Mouse (Mus musculus): Measurements from ENCODE around the gene Tuba1c. TPM values are rescaled to one million over a fixed set of nuclear protein-coding genes. Genes with fewer than 3 reads are reported as not detected.

The Tuba1c gene
- total RNA-seq, 2 experiments from 2014 or later = 255 to 292 TPM

DNA sequence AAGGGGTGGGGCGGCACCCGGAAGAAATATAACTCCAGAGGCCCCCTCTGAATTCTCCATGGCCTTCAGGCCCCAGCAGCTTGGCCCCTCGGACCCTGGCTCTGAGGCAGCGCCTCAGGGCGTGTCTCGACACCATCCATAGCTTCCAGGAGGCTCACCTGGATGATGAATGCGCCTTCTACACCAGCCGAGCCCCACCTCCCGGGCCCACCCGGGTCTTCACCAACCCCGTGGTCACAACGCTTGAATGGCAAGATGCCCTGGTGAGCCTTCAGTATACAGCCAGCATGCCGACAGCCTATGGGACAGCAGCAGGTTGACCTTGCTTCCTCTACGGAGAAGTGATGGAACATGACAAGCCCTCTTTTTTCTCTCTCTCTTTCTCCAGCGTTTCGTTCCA is 53.1 kb downstream of the Tuba1c start:
- DNase-seq (ENCODE audit: extremely low spot score in 1 of 2, low spot score in 2 of 2) = no peak
- intact Hi-C loops (cut with DNase I) = no loop called here

DNA sequence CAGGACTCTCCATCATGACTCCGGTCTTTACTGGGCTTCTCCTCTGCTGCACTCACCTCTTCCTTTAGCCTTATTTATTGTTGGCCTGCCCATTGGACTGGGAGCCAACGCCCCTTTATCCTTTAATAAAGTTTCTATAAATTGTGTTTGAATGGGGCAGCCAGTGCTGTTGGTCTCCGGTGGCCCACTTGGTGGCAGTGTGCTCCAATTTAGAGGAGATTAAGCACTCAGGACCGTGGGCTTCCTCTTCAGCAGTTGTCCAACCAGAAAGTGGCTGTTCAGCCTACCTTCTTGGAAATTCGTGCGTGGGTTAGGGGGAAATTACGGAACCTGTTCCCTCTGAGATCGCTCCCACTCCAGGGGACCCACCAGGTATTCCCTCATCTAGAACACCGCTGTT is 53.6 kb downstream of the Tuba1c start:
- DNase-seq (ENCODE audit: extremely low spot score in 1 of 2, low spot score in 2 of 2) = no peak
- intact Hi-C loops (cut with DNase I) = no loop called here

DNA sequence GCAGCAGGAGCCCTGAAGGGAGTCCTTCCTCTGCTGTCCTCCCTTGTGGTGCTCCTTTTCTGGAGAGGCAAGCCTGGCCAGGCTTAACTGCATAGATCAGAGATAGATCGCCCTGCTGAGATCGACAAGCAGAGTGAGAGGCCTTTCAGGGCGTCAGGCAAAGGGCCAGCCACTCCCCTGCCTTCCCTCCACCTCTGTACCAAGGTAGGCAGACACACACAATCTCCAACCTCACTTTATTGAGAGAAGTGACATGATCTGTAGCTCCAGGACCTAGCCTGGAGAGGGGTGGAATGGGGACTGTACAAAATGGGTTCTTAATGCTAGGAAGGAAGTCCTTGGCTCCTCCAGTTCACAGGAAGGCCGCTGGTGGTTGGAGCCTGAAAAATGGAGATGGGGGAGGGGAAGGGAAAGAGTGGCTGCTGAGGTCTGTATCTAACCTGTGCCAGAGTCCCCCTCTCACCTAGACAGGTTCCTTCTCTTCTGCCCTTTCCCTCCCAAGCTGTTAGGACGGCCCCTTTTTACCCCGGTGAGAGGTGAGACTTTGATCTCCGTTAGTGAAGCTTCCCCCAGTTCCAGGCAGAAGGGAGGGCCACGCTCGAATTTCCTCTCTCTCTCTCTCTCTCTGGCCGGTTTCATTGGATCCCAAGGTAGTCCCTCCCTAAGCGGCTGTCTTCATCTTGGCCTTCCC is 54.3 kb downstream of the Tuba1c start:
- DNase-seq (ENCODE audit: extremely low spot score in 1 of 2, low spot score in 2 of 2) = no peak
- intact Hi-C loops (cut with DNase I) = no loop called here

DNA sequence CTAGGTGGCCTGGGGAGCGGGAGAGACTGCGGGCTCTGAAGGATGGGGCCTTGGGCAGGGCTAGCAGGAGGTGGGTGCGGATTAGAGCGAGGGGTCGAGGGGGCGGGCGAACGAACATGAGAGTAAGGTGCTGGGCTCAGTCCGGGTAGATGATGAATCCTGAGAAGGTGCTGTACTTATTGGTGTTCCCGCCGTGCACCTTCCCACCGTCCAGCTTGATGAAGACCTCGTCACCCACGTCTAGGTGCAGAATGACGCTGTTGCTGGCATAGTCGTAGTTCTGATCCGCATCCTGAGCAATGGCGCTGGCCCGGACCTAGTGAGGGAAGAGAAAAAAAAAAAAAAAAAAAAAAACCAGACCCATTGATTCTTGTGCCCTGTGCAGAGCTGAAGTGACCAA is 54.9 kb downstream of the Tuba1c start:
- DNase-seq (ENCODE audit: extremely low spot score in 1 of 2, low spot score in 2 of 2) = no peak
- intact Hi-C loops (cut with DNase I) = loop anchor here (5.0 kb wide), 1 partner anchor 113 kb away; no protein-coding TSS in a partner anchor

DNA sequence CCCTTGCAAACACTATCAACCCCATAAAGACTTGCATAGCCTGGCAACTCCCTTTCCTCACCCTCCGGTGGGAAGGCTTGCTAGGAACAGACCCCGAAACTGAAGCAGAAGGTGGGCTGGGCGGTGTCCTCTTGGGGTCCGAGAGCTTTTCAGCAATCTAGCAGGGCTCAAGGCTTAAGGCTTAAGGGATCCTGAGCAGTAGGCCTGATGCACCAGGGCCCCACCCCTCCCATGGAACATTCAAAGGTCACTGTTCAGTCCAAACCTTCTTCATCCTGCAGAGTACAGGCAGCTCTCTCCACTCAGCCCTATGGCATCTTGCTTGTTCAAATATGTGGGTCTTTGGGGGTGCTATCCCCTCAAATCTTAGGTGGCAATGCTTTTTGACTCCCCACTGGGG is 56.3 kb downstream of the Tuba1c start:
- no peak for DNase-seq (ENCODE audit: extremely low spot score in 1 of 2, low spot score in 2 of 2)
- intact Hi-C loops (cut with DNase I) = loop anchor here (5.0 kb wide), 1 partner anchor 111 kb away; no protein-coding TSS in a partner anchor

DNA sequence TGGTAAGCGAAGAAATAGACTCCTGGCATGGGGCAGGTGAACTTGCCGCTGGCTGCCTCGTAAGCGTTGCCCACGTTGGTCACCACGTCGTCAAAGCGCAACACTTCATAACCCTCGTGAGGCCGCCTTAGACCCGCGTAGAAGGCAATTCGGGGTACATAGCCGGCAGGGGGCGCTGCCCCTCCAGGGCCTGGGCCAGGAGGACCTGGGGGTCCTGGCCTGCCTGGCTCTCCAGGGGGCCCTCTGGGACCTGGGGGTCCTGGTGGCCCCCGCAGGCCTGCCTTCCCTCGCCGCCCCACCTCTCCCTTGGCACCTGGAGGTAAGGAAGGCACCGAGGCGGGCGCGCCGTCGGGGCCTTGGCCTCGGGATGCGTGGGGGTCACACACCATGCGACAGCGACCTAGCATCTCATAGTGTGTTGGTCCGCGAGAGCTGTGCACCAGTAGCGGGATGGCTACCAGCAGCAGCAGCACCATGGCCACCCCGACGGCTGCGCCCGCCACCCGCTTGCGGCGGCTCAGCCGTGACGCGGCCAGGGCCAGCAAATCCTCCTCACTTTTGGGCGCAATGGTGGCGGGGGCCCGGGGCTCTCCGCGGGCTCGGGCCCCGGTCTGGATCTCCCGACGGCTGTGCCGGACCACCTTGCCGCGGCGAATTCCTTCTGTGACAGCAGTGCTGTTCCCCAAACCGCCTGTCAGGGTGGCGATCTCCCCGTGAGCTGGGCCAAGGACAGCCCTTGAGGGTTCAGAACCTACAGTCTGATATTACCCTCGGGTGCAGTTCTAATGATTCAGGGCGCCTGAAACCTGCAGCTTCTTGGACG is 57.8 kb downstream of the Tuba1c start, which contains the start of gene C1ql4:
C1ql4 (minus strand) TSS at position 565 of the 823 bp plus-strand sequence.
- DNase-seq (ENCODE audit: extremely low spot score in 1 of 2, low spot score in 2 of 2) = no peak
- intact Hi-C loops (cut with DNase I) = loop anchor here (5.0 kb wide), 1 partner anchor 110 kb away; no protein-coding TSS in a partner anchor

Small RNA genes lying within 50 kb of the gene (microRNA-seq; reads per million reads assigned to microRNA genes)
- not detected for gene Mir6960

Other genes with a start within 250 kb of the Tuba1c start
- gene Wnt1, start 240.0 kb upstream of the Tuba1c start, total RNA-seq (2021) = not detected
- gene Ddn, start 220.4 kb upstream of the Tuba1c start, total RNA-seq (2021) = 100 to 1,000 TPM; 285 to 294 TPM
- gene Prkag1, start 198.4 kb upstream of the Tuba1c start, total RNA-seq (2021) = 10 to 100 TPM; 41.7 to 44.6 TPM
- 10 to 100 TPM; 62.4 to 64.3 TPM for gene Kmt2d, start 158.7 kb upstream of the Tuba1c start, total RNA-seq (2021)
- 10 to 100 TPM; 11.2 to 14.1 TPM for gene Rhebl1, start 135.4 kb upstream of the Tuba1c start, total RNA-seq (2021)
- under 1 TPM; 0.16 to 0.47 TPM for gene Dhh, start 131.4 kb upstream of the Tuba1c start, total RNA-seq (2021)
- gene Lmbr1l, start 111.7 kb upstream of the Tuba1c start, total RNA-seq (2021) = 10 to 100 TPM; 15.4 to 21.6 TPM
- gene Tuba1b, start 95.3 kb upstream of the Tuba1c start, total RNA-seq (2021) = 1,000 to 10,000 TPM in 1 of 2 experiments, 100 to 1,000 TPM in 1; 986 to 1,032 TPM
- not detected for gene Gm49450, start 76.3 kb upstream of the Tuba1c start, total RNA-seq (2021)
- 1,000 to 10,000 TPM; 4,375 to 4,691 TPM for gene Tuba1a, start 76.2 kb upstream of the Tuba1c start, total RNA-seq (2021)
- 1 to 10 TPM; 5.5 to 5.9 TPM for gene Prph, start 25.3 kb downstream of the Tuba1c start, total RNA-seq (2021)
- 1 to 10 TPM; 1.4 to 2.2 TPM for gene Troap, start 44.7 kb downstream of the Tuba1c start, total RNA-seq (2021)
- gene C1ql4, start 57.9 kb downstream of the Tuba1c start, total RNA-seq (2021) = not detected
- not detected for gene Dnajc22, start 63.3 kb downstream of the Tuba1c start, total RNA-seq (2021)
- gene Spats2, start 96.0 kb downstream of the Tuba1c start, total RNA-seq (2021) = 10 to 100 TPM; 34.4 to 36.4 TPM
- 100 to 1,000 TPM; 132 to 134 TPM for gene Kcnh3, start 195.0 kb downstream of the Tuba1c start, total RNA-seq (2021)
- 100 to 1,000 TPM; 116 to 127 TPM for gene Mcrs1, start 222.1 kb downstream of the Tuba1c start, total RNA-seq (2021)

Data from left cerebral cortex, postnatal 10 days (tissue).